Mouse (Mus musculus): Measurements from ENCODE around the gene Ufc1. TPM values are rescaled to one million over a fixed set of nuclear protein-coding genes. Genes with fewer than 3 reads are reported as not detected.

The Ufc1 gene
- polyA plus RNA-seq, 1 experiment from 2014 or later, result 109 TPM

GRCm38 (mm10) chr1:171277736-171278135 is 17.1 kb downstream of the Ufc1 start:
- no peak overlapping the region for H3K4me2 ChIP-seq
- H3K4me1 ChIP-seq (replicated peaks), result peaks cover 26% of the 10 kb centered on the region
- no peaks in the 10 kb centered on the region for H3K9me3 ChIP-seq
- no peak overlapping the region for H3K4me3 ChIP-seq
- 86% methylated on average over 10 of the region's 10 CpGs for WGBS
- H3K36me3 ChIP-seq, result peaks cover 47% of the 10 kb centered on the region
- no peak overlapping the region for H3K9ac ChIP-seq
- no peak overlapping the region for H3K27ac ChIP-seq (replicated peaks)
- H3K27me3 ChIP-seq, result no peaks in the 10 kb centered on the region
- ATAC-seq (ENCODE audit: low FRiP score, low read depth), result no peak

- no peak for ATAC-seq (ENCODE audit: low FRiP score, low read depth)
- Histone ChIP-seq H3K9me3 (no peaks in the 10 kb centered on the region), H3K4me1 (replicated peaks) (peaks cover 28% of the 10 kb centered on the region), H3K27me3 (no peaks in the 10 kb centered on the region), H3K9ac (no peak overlapping the region), H3K27ac (replicated peaks) (no peak overlapping the region), H3K4me3 (no peak overlapping the region), H3K36me3 (peaks cover 45% of the 10 kb centered on the region), H3K4me2 (no peak overlapping the region)
- 91% methylated on average over 14 of the region's 14 CpGs for WGBS
Observed at GRCm38 (mm10) chr1:171276110-171276748, 18.6 kb downstream of the Ufc1 start.

GRCm38 (mm10) chr1:171275144-171275734 is 19.6 kb downstream of the Ufc1 start:
- peaks cover 30% of the 10 kb centered on the region for H3K4me1 ChIP-seq (replicated peaks)
- no peak overlapping the region for H3K27ac ChIP-seq (replicated peaks)
- H3K9me3 ChIP-seq, result no peaks in the 10 kb centered on the region
- peaks cover 45% of the 10 kb centered on the region for H3K36me3 ChIP-seq
- no peaks in the 10 kb centered on the region for H3K27me3 ChIP-seq
- H3K9ac ChIP-seq, result no peak overlapping the region
- 74% methylated on average over 11 of the region's 11 CpGs for WGBS
- ATAC-seq (ENCODE audit: low FRiP score, low read depth), result no peak
- no peak overlapping the region for H3K4me2 ChIP-seq
- no peak overlapping the region for H3K4me3 ChIP-seq

GRCm38 (mm10) chr1:171274171-171274570 is 20.7 kb downstream of the Ufc1 start:
- H3K9ac ChIP-seq, result no peak overlapping the region
- H3K27ac ChIP-seq (replicated peaks), result no peak overlapping the region
- no peaks in the 10 kb centered on the region for H3K27me3 ChIP-seq
- no peak for ATAC-seq (ENCODE audit: low FRiP score, low read depth)
- H3K4me3 ChIP-seq, result no peak overlapping the region
- H3K4me2 ChIP-seq, result no peak overlapping the region
- peaks cover 28% of the 10 kb centered on the region for H3K4me1 ChIP-seq (replicated peaks)
- H3K36me3 ChIP-seq, result peaks cover 45% of the 10 kb centered on the region
- H3K9me3 ChIP-seq, result no peaks in the 10 kb centered on the region
- WGBS, result 90% methylated on average over 12 of the region's 12 CpGs

GRCm38 (mm10) chr1:171272086-171272485 is 22.7 kb downstream of the Ufc1 start:
- WGBS, result 92% methylated on average over 3 of the region's 3 CpGs
- H3K9me3 ChIP-seq, result no peaks in the 10 kb centered on the region
- H3K9ac ChIP-seq, result no peak overlapping the region
- H3K4me1 ChIP-seq (replicated peaks), result peaks cover 28% of the 10 kb centered on the region
- no peak overlapping the region; the same call in 1 of the 2 replicates for H3K4me2 ChIP-seq
- H3K27ac ChIP-seq (replicated peaks), result no peak overlapping the region
- ATAC-seq (ENCODE audit: low FRiP score, low read depth), result no peak
- H3K4me3 ChIP-seq, result no peak overlapping the region
- peaks cover 37% of the 10 kb centered on the region for H3K36me3 ChIP-seq
- no peaks in the 10 kb centered on the region for H3K27me3 ChIP-seq

- H3K27ac ChIP-seq (replicated peaks), result no peak overlapping the region
- peak overlapping the region; percentile 91; the same call in 1 of the 2 replicates for H3K9ac ChIP-seq
- no peaks in the 10 kb centered on the region for H3K27me3 ChIP-seq
- 78% methylated on average over 10 of the region's 10 CpGs for WGBS
- H3K4me2 ChIP-seq, result peak overlapping the region; percentile 89
- no peaks in the 10 kb centered on the region for H3K9me3 ChIP-seq
- ATAC-seq (ENCODE audit: low FRiP score, low read depth), result no peak
- H3K36me3 ChIP-seq, result peaks cover 32% of the 10 kb centered on the region
- H3K4me3 ChIP-seq, result no peak overlapping the region
- peaks cover 28% of the 10 kb centered on the region for H3K4me1 ChIP-seq (replicated peaks)
Observed at GRCm38 (mm10) chr1:171271622-171272021, 23.2 kb downstream of the Ufc1 start.

GRCm38 (mm10) chr1:171271196-171271595 is 23.6 kb downstream of the Ufc1 start:
- Histone ChIP-seq H3K9ac (peak overlapping the region; percentile 91), H3K36me3 (peaks cover 28% of the 10 kb centered on the region), H3K9me3 (no peaks in the 10 kb centered on the region), H3K4me1 (replicated peaks) (peaks cover 28% of the 10 kb centered on the region), H3K4me3 (peak overlapping the region; percentile 94), H3K27me3 (no peaks in the 10 kb centered on the region), H3K27ac (replicated peaks) (peak overlapping the region; percentile 77; the same call in 1 of the 2 replicates), H3K4me2 (peak overlapping the region; percentile 89)
- no peak for ATAC-seq (ENCODE audit: low FRiP score, low read depth)
- WGBS, result 52% methylated on average over 9 of the region's 9 CpGs

GRCm38 (mm10) chr1:171270573-171270900 is 24.3 kb downstream of the Ufc1 start:
- H3K36me3 ChIP-seq, result peaks cover 21% of the 10 kb centered on the region
- peak overlapping the region; percentile 89 for H3K4me2 ChIP-seq
- no peaks in the 10 kb centered on the region for H3K27me3 ChIP-seq
- peak overlapping the region; percentile 91 for H3K9ac ChIP-seq
- H3K9me3 ChIP-seq, result no peaks in the 10 kb centered on the region
- under 1% methylated on average over 19 of the region's 19 CpGs for WGBS
- peak; percentile 84 for ATAC-seq (ENCODE audit: low FRiP score, low read depth)
- peak overlapping the region; percentile 77 for H3K27ac ChIP-seq (replicated peaks)
- peak overlapping the region; percentile 94 for H3K4me3 ChIP-seq
- peaks cover 28% of the 10 kb centered on the region for H3K4me1 ChIP-seq (replicated peaks)

GRCm38 (mm10) chr1:171269848-171270572 is 24.8 kb downstream of the Ufc1 start, which contains the start of gene B4galt3:
Gene B4galt3 (plus strand): TSS chr1:171270328.
- Histone ChIP-seq H3K9me3 (no peaks in the 10 kb centered on the region), H3K9ac (peak within 1 kb of the TSS; percentile 91), H3K4me2 (peak within 1 kb of the TSS; percentile 89), H3K27me3 (no peaks in the 10 kb centered on the region), H3K27ac (replicated peaks) (peak within 1 kb of the TSS; percentile 77), H3K4me3 (peak within 1 kb of the TSS; percentile 94), H3K4me1 (replicated peaks) (peaks cover 28% of the 10 kb centered on the region), H3K36me3 (peaks cover 19% of the 10 kb centered on the region)
- 4% methylated on average over 36 of the region's 36 CpGs for WGBS
- peak; percentile 94 for ATAC-seq (ENCODE audit: low FRiP score, low read depth)

- Histone ChIP-seq H3K4me3 (no peak overlapping the region), H3K4me1 (replicated peaks) (peaks cover 33% of the 10 kb centered on the region), H3K36me3 (peaks cover 9% of the 10 kb centered on the region; the same call in 1 of the 2 replicates), H3K27ac (replicated peaks) (no peak overlapping the region), H3K27me3 (no peaks in the 10 kb centered on the region), H3K9ac (no peak overlapping the region), H3K9me3 (no peaks in the 10 kb centered on the region), H3K4me2 (no peak overlapping the region)
- no peak for ATAC-seq (ENCODE audit: low FRiP score, low read depth)
- 68% methylated on average over 1 of the region's 1 CpGs for WGBS
Observed at GRCm38 (mm10) chr1:171268341-171268740, 26.5 kb downstream of the Ufc1 start.

GRCm38 (mm10) chr1:171265971-171266744 is 28.7 kb downstream of the Ufc1 start:
- Histone ChIP-seq H3K4me3 (no peak overlapping the region), H3K4me1 (replicated peaks) (peaks cover 29% of the 10 kb centered on the region), H3K36me3 (no peaks in the 10 kb centered on the region), H3K9me3 (no peaks in the 10 kb centered on the region), H3K9ac (no peak overlapping the region), H3K4me2 (no peak overlapping the region), H3K27me3 (no peaks in the 10 kb centered on the region), H3K27ac (replicated peaks) (no peak overlapping the region)
- WGBS, result 83% methylated on average over 4 of the region's 4 CpGs
- ATAC-seq (ENCODE audit: low FRiP score, low read depth), result no peak

All from hindbrain, embryonic 15.5 days (tissue).